Mouse (Mus musculus) forebrain, embryonic 11.5 days (tissue): ENCODE data around the gene Tpr. TPM values are rescaled to one million over a fixed set of nuclear protein-coding genes. Genes with fewer than 3 reads are reported as not detected.

Experiments used
- ATAC-seq: fragments of 200-750 bp; cut with Nextera tagmentation; replicated peaks from 2 replicates; pipeline ENCODE4 v1.8.0; 2017; ENCODE audit warnings: moderate TSS enrichment; ENCODE audit not compliant: low FRiP score
- DNase-seq: peaks from one replicate; pipeline ENCODE4 v3.0.0-alpha.2; 2017; ENCODE audit warnings: low spot score
- H3K27ac ChIP-seq: fragments of 300-500 bp; sonication (generic); 2 replicates; pipeline ENCODE4 v1.5.1; 2014; ENCODE audit warnings: low read depth, low read length
- H3K27me3 ChIP-seq: fragments of 300-500 bp; sonication (generic); 2 replicates; pipeline ENCODE4 v1.6.1; 2014; ENCODE audit warnings: mild to moderate bottlenecking, low read length, mixed read lengths; ENCODE audit not compliant: control insufficient read depth, insufficient read depth
- H3K36me3 ChIP-seq: fragments of 300-500 bp; sonication (generic); 2 replicates; pipeline ENCODE4 v1.6.1; 2014; ENCODE audit warnings: mild to moderate bottlenecking, low read length, moderate library complexity, mixed read lengths; ENCODE audit not compliant: control insufficient read depth, insufficient read depth
- H3K4me1 ChIP-seq: fragments of 300-500 bp; sonication (generic); replicated peaks from 2 replicates; pipeline ENCODE4 v1.6.1; 2014; ENCODE audit warnings: low read length, mixed read lengths; ENCODE audit not compliant: control insufficient read depth, insufficient read depth
- H3K4me2 ChIP-seq: fragments of 300-500 bp; sonication (generic); 2 replicates; pipeline ENCODE4 v1.6.1; 2014; ENCODE audit warnings: low read depth, mild to moderate bottlenecking, low read length, moderate library complexity, mixed read lengths; ENCODE audit not compliant: severe bottlenecking
- H3K4me3 ChIP-seq: fragments of 300-500 bp; sonication (generic); 2 replicates; pipeline ENCODE4 v1.5.1; 2014; ENCODE audit warnings: low read depth, low read length
- H3K9ac ChIP-seq: fragments of 300-500 bp; sonication (generic); 2 replicates; pipeline ENCODE4 v1.6.1; 2014; ENCODE audit warnings: low read length
- H3K9me3 ChIP-seq: fragments of 300-500 bp; sonication (generic); 2 replicates; pipeline ENCODE4 v1.6.1; 2016; ENCODE audit warnings: low read length, mixed read lengths; ENCODE audit not compliant: control insufficient read depth
- WGBS: fragments of 180-500 bp; shearing (Covaris S2); extraction: QIAGEN DNeasy Blood & Tissue Kit; methylation state at CpG from one replicate; pipeline ENCODE4 v1.1.7; 2014; 5-methylcytosine and 5-hydroxymethylcytosine counted together
- polyA plus RNA-seq: library from polyadenylated mRNA; unstranded; fragments of >200 nt; fragmentation: Nextera tagmentation; extraction: Ambion mirVana; gene quantifications from 2 replicates; pipeline ENCODE4 v1.2.1, GENCODE M21; 2014

The Tpr gene
- polyA plus RNA-seq, 1 experiment from 2014 or later = 191 TPM

- Histone ChIP-seq H3K36me3 (peaks cover 19% of the 10 kb centered on the region), H3K4me2 (no peak overlapping the region)
- DNase-seq = no peak
Measured at GRCm38 (mm10) chr1:150426216-150426615, 33.6 kb downstream of the Tpr start.

GRCm38 (mm10) chr1:150438641-150439040 is 46.0 kb downstream of the Tpr start:
- Histone ChIP-seq H3K9me3 (no peaks in the 10 kb centered on the region), H3K27me3 (no peaks in the 10 kb centered on the region), H3K4me3 (no peak overlapping the region), H3K27ac (no peak overlapping the region), H3K9ac (no peak overlapping the region), H3K36me3 (peaks cover 4% of the 10 kb centered on the region), H3K4me1 (no peaks in the 10 kb centered on the region), H3K4me2 (no peak overlapping the region)
- 95% methylated on average over 3 of the region's 3 CpGs for WGBS
- ATAC-seq (no peak), DNase-seq (no peak)

More at GRCm38 (mm10) chr1:150426216-150426615, 33.6 kb downstream of the Tpr start:
- no peak overlapping the region for H3K4me3 ChIP-seq
- no peaks in the 10 kb centered on the region for H3K27me3 ChIP-seq
- no peak overlapping the region for H3K9ac ChIP-seq
- H3K27ac ChIP-seq = no peak overlapping the region
- no peaks in the 10 kb centered on the region for H3K9me3 ChIP-seq
- no peak; the same call in 1 of the 2 replicates for ATAC-seq
- 59% methylated on average over 3 of the region's 3 CpGs for WGBS
- no peaks in the 10 kb centered on the region for H3K4me1 ChIP-seq

GRCm38 (mm10) chr1:150441731-150442130 is 49.1 kb downstream of the Tpr start:
- WGBS = 86% methylated on average over 4 of the region's 4 CpGs
- H3K27ac ChIP-seq = no peak overlapping the region
- H3K9me3 ChIP-seq = no peaks in the 10 kb centered on the region
- ATAC-seq = no peak
- H3K27me3 ChIP-seq = no peaks in the 10 kb centered on the region
- DNase-seq = no peak
- no peak overlapping the region for H3K4me2 ChIP-seq
- H3K4me1 ChIP-seq = no peaks in the 10 kb centered on the region
- no peak overlapping the region for H3K9ac ChIP-seq
- H3K4me3 ChIP-seq = no peak overlapping the region
- H3K36me3 ChIP-seq = peaks cover 6% of the 10 kb centered on the region

GRCm38 (mm10) chr1:150458977-150459376 is 66.3 kb downstream of the Tpr start:
- no peak overlapping the region for H3K4me2 ChIP-seq
- DNase-seq (no peak), ATAC-seq (no peak)
- no peaks in the 10 kb centered on the region for H3K4me1 ChIP-seq
- whole genome bisulfite sequencing = 92% methylated on average over 5 of the region's 5 CpGs
- H3K9me3 ChIP-seq = no peaks in the 10 kb centered on the region
- H3K36me3 ChIP-seq = no peaks in the 10 kb centered on the region
- H3K27me3 ChIP-seq = no peaks in the 10 kb centered on the region
- no peak overlapping the region for H3K27ac ChIP-seq
- H3K4me3 ChIP-seq = no peak overlapping the region
- no peak overlapping the region for H3K9ac ChIP-seq

GRCm38 (mm10) chr1:150459599-150459998 is 67.0 kb downstream of the Tpr start:
- Histone ChIP-seq H3K4me1 (no peaks in the 10 kb centered on the region), H3K4me3 (no peak overlapping the region), H3K27ac (no peak overlapping the region), H3K4me2 (no peak overlapping the region), H3K36me3 (no peaks in the 10 kb centered on the region), H3K9ac (no peak overlapping the region), H3K9me3 (no peaks in the 10 kb centered on the region), H3K27me3 (no peaks in the 10 kb centered on the region)
- WGBS = 89% methylated on average over 3 of the region's 3 CpGs
- no peak for DNase-seq
- no peak for ATAC-seq

- no peak for DNase-seq
Measured at GRCm38 (mm10) chr1:150460595-150460994, 68.0 kb downstream of the Tpr start.

GRCm38 (mm10) chr1:150463068-150463467 is 70.4 kb downstream of the Tpr start:
- H3K27me3 ChIP-seq = no peaks in the 10 kb centered on the region
- no peak for DNase-seq
- H3K36me3 ChIP-seq = no peaks in the 10 kb centered on the region
- ATAC-seq = no peak
- H3K4me3 ChIP-seq = no peak overlapping the region
- H3K9me3 ChIP-seq = no peaks in the 10 kb centered on the region
- no peak overlapping the region for H3K4me2 ChIP-seq
- H3K4me1 ChIP-seq = no peaks in the 10 kb centered on the region
- no peak overlapping the region for H3K9ac ChIP-seq
- 86% methylated on average over 5 of the region's 5 CpGs for WGBS
- no peak overlapping the region for H3K27ac ChIP-seq

More at GRCm38 (mm10) chr1:150460595-150460994, 68.0 kb downstream of the Tpr start:
- no peak overlapping the region for H3K9ac ChIP-seq
- no peaks in the 10 kb centered on the region for H3K27me3 ChIP-seq
- H3K36me3 ChIP-seq = no peaks in the 10 kb centered on the region
- H3K27ac ChIP-seq = no peak overlapping the region
- no peak for ATAC-seq
- no peaks in the 10 kb centered on the region for H3K9me3 ChIP-seq
- H3K4me1 ChIP-seq = no peaks in the 10 kb centered on the region
- WGBS = 80% methylated on average over 7 of the region's 7 CpGs
- no peak overlapping the region for H3K4me2 ChIP-seq
- H3K4me3 ChIP-seq = no peak overlapping the region

- no peaks in the 10 kb centered on the region for H3K4me1 ChIP-seq
- no peak overlapping the region for H3K9ac ChIP-seq
- no peak for ATAC-seq
- H3K36me3 ChIP-seq = no peaks in the 10 kb centered on the region
- H3K27ac ChIP-seq = no peak overlapping the region
- H3K27me3 ChIP-seq = no peaks in the 10 kb centered on the region
- no peak overlapping the region for H3K4me2 ChIP-seq
- H3K9me3 ChIP-seq = no peaks in the 10 kb centered on the region
- WGBS = 86% methylated on average over 4 of the region's 4 CpGs
- DNase-seq = no peak
- no peak overlapping the region for H3K4me3 ChIP-seq
Measured at GRCm38 (mm10) chr1:150463691-150464090, 71.1 kb downstream of the Tpr start.

GRCm38 (mm10) chr1:150465364-150465763 is 72.7 kb downstream of the Tpr start:
- Histone ChIP-seq H3K36me3 (no peaks in the 10 kb centered on the region), H3K9me3 (no peaks in the 10 kb centered on the region), H3K27me3 (no peaks in the 10 kb centered on the region), H3K4me3 (no peak overlapping the region), H3K4me1 (no peaks in the 10 kb centered on the region), H3K27ac (no peak overlapping the region), H3K9ac (no peak overlapping the region), H3K4me2 (no peak overlapping the region)
- DNase-seq (no peak), ATAC-seq (no peak)
- 88% methylated on average over 10 of the region's 10 CpGs for WGBS
